Mouse (Mus musculus): ENCODE measurements around the gene Cd96. TPM values are rescaled to one million over a fixed set of nuclear protein-coding genes. Genes with fewer than 3 reads are reported as not detected.
A peak's percentile ranks its signal among the peaks of the same experiment; 100 is the strongest.

Cd96 gene
- polyA plus RNA-seq, 2 experiments = 0.41 to 0.50 TPM

DNA sequence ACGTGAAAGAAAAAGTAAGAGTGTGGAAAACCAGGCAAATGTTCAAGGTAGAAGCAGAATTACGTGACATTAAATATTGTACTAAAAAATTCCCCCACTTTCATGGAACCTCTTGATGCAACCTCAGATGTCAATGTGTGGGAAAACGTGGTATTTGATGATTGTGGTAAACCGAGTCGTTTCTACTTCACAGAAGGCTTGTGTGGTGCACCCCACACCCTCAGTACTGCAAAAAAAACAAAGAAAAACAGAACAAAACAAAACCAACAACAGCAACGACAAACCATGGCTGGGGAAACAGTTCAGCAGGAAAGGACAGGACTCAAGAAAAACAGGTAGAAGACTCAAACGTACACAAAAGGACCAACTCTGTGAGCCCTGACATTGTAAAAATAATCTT is 121.8 kb downstream of the Cd96 start:
- Histone ChIP-seq H3K9me3 (ENCODE audit: control insufficient read depth, low read length) (no peaks in the 10 kb centered on the region), H3K9ac (ENCODE audit: low read depth, low read length, severe bottlenecking) (no peak overlapping the region), H3K4me3 (replicated peaks; ENCODE audit: low read length) (no peak overlapping the region), H3K4me2 (replicated peaks; ENCODE audit: low read depth, low read length, severe bottlenecking) (no peak overlapping the region), H3K27ac (replicated peaks; ENCODE audit: low read depth, low read length) (no peak overlapping the region), H3K4me1 (ENCODE audit: control insufficient read depth, insufficient read depth, low read length) (no peaks in the 10 kb centered on the region), H3K36me3 (ENCODE audit: control insufficient read depth, insufficient read depth, low read length) (no peaks in the 10 kb centered on the region), H3K27me3 (ENCODE audit: control insufficient read depth, insufficient read depth, low read length) (no peaks in the 10 kb centered on the region)
- no peak for TF ChIP-seq POLR2A (IDR thresholded peaks at IDR 0.05; ENCODE audit: borderline replicate concordance, extremely low read depth, insufficient read depth, insufficient read length)
- DNase-seq (ENCODE audit: low spot score) = no peak
- 75% methylated on average over 7 of the region's 7 CpGs for WGBS
- no peak for ATAC-seq (ENCODE audit: low FRiP score, low read depth)

DNA sequence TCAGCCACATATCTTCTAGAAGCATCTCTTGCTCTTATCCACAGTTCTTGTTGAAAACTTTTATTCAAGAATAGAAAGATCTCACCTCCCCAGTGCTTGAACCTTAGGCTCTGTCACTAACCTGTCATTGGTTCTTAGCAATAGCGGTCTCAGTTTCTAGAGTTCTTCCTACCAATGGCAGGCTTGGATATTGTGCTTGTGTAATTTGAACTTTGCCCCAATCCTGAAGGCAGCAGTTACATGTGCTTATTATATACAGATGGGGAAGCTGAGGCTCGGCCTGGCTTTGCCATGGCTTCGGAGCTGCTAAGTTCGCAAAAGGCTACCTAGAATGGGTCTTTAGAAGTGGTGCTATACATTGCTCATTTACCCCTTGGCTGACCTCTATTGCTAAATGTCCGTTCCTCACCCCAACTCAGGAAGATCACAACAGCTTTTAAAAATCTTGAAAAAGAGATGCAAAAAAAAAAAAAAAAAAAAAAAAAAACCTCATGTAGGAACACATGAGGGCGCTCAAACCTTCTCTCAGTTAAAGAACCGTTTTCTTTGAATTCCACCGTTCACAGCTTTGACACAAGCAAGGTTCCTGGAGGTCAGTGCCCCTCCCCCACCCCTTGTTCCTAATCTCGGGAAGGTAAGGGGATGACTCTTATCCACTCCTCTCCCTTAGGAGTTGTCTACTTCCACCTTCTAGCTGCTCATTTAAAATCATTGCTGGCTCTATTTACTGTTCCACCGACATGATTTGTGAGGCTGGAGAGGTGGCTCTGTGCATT is 129.0 kb downstream of the Cd96 start:
- Histone ChIP-seq H3K27me3 (ENCODE audit: control insufficient read depth, insufficient read depth, low read length) (no peaks in the 10 kb centered on the region), H3K36me3 (ENCODE audit: control insufficient read depth, insufficient read depth, low read length) (no peaks in the 10 kb centered on the region), H3K4me3 (replicated peaks; ENCODE audit: low read length) (no peak overlapping the region), H3K4me1 (ENCODE audit: control insufficient read depth, insufficient read depth, low read length) (no peaks in the 10 kb centered on the region), H3K27ac (replicated peaks; ENCODE audit: low read depth, low read length) (no peak overlapping the region), H3K4me2 (replicated peaks; ENCODE audit: low read depth, low read length, severe bottlenecking) (no peak overlapping the region), H3K9me3 (ENCODE audit: control insufficient read depth, low read length) (no peaks in the 10 kb centered on the region), H3K9ac (ENCODE audit: low read depth, low read length, severe bottlenecking) (no peak overlapping the region)
- ATAC-seq (ENCODE audit: low FRiP score, low read depth) (no peak), DNase-seq (ENCODE audit: low spot score) (peak; percentile 29)
- no peak for TF ChIP-seq POLR2A (IDR thresholded peaks at IDR 0.05; ENCODE audit: borderline replicate concordance, extremely low read depth, insufficient read depth, insufficient read length)
- 44% methylated on average over 10 of the region's 10 CpGs for WGBS

GRCm38 (mm10) chr16:45986236-45986635 is 133.8 kb downstream of the Cd96 start:
- no peaks in the 10 kb centered on the region for H3K27me3 ChIP-seq (ENCODE audit: control insufficient read depth, insufficient read depth, low read length)
- no peak overlapping the region for H3K9ac ChIP-seq (ENCODE audit: low read depth, low read length, severe bottlenecking)
- no peaks in the 10 kb centered on the region for H3K9me3 ChIP-seq (ENCODE audit: control insufficient read depth, low read length)
- H3K4me2 ChIP-seq (replicated peaks; ENCODE audit: low read depth, low read length, severe bottlenecking) = no peak overlapping the region
- no peak for TF ChIP-seq POLR2A (IDR thresholded peaks at IDR 0.05; ENCODE audit: borderline replicate concordance, extremely low read depth, insufficient read depth, insufficient read length)
- no peaks in the 10 kb centered on the region for H3K36me3 ChIP-seq (ENCODE audit: control insufficient read depth, insufficient read depth, low read length)
- peaks cover 7% of the 10 kb centered on the region; the same call in 1 of the 2 replicates for H3K4me1 ChIP-seq (ENCODE audit: control insufficient read depth, insufficient read depth, low read length)
- ATAC-seq (ENCODE audit: low FRiP score, low read depth) (no peak), DNase-seq (ENCODE audit: low spot score) (no peak)
- H3K4me3 ChIP-seq (replicated peaks; ENCODE audit: low read length) = no peak overlapping the region
- WGBS = 76% methylated on average over 1 of the region's 1 CpGs
- H3K27ac ChIP-seq (replicated peaks; ENCODE audit: low read depth, low read length) = no peak overlapping the region

Other genes starting within 250 kb of the Cd96 start
- gene Phldb2, start 166.7 kb downstream of the Cd96 start, polyA plus RNA-seq (2012; rRNA removed) = 46.5 and 51.0 TPM in 2 replicates
- gene Phldb2, start 166.7 kb downstream of the Cd96 start, polyA plus RNA-seq (2014; fragmentation: Nextera tagmentation; extraction: Ambion mirVana) = 55.8 and 57.9 TPM in 2 replicates
- gene Plcxd2, start 110.0 kb downstream of the Cd96 start, polyA plus RNA-seq (2012; rRNA removed) = 2.6 and 2.8 TPM in 2 replicates
- gene Plcxd2, start 110.0 kb downstream of the Cd96 start, polyA plus RNA-seq (2014; fragmentation: Nextera tagmentation; extraction: Ambion mirVana) = 1.8 and 2.1 TPM in 2 replicates
- gene Gm4737, start 34.8 kb upstream of the Cd96 start, polyA plus RNA-seq (2012; rRNA removed) = 7.4 and 7.5 TPM in 2 replicates
- 3.5 and 5.2 TPM in 2 replicates for gene Gm4737, start 34.8 kb upstream of the Cd96 start, polyA plus RNA-seq (2014; fragmentation: Nextera tagmentation; extraction: Ambion mirVana)